Mouse (Mus musculus) CH12.LX (cell line): ENCODE results near the gene Slx1b.

Experiments used
- CTCF ChIP-seq, 2 experiments: IDR thresholded peaks in 1 of 2; conservative IDR thresholded peaks in 1 of 2; 2 replicates each; pipeline ENCODE4 v1.5.1; 2011 to 2012; ENCODE audit warnings: low read depth in 2 of 2, low read length in 2 of 2, improper control_type of control experiment in 1 of 2, inconsistent platforms in 1 of 2, mild to moderate bottlenecking in 1 of 2, moderate library complexity in 1 of 2
- ELF1 ChIP-seq: IDR thresholded peaks from 2 replicates; pipeline ENCODE4 v1.6.1; 2014; ENCODE audit warnings: low read depth, mild to moderate bottlenecking, inconsistent platforms, low read length, improper control_type of control experiment
- EP300 ChIP-seq: IDR thresholded peaks from 2 replicates; pipeline ENCODE4 v1.6.1; 2011; ENCODE audit warnings: low read length, improper control_type of control experiment
- HCFC1 ChIP-seq: IDR thresholded peaks from 2 replicates; pipeline ENCODE4 v1.6.1; 2012; ENCODE audit warnings: low read depth, mild to moderate bottlenecking, inconsistent platforms, low read length, improper control_type of control experiment
- KAT2A ChIP-seq: IDR thresholded peaks from 2 replicates; pipeline ENCODE4 v1.6.1; 2012; ENCODE audit warnings: low read length, improper control_type of control experiment, inconsistent platforms; ENCODE audit not compliant: insufficient replicate concordance
- MAX ChIP-seq: IDR thresholded peaks from 2 replicates; pipeline ENCODE4 v1.6.1; 2011; ENCODE audit warnings: low read length, improper control_type of control experiment
- MXI1 ChIP-seq: IDR thresholded peaks from 2 replicates; pipeline ENCODE4 v1.6.1; 2011; ENCODE audit warnings: mild to moderate bottlenecking, low read depth, low read length, improper control_type of control experiment
- MYC ChIP-seq: IDR thresholded peaks from 2 replicates; pipeline ENCODE4 v1.6.1; 2011; ENCODE audit warnings: low read depth, mild to moderate bottlenecking, improper control_type of control experiment, low read length
- NELFE ChIP-seq: IDR thresholded peaks from 2 replicates; pipeline ENCODE4 v1.6.1; 2011; ENCODE audit warnings: low read depth, low read length, improper control_type of control experiment
- POLR2A ChIP-seq: IDR thresholded peaks from 2 replicates; pipeline ENCODE4 v1.6.1; 2011; ENCODE audit warnings: low read depth, mild to moderate bottlenecking, improper control_type of control experiment, low read length
- RAD21 ChIP-seq: IDR thresholded peaks from 2 replicates; pipeline ENCODE4 v1.6.1; 2011; ENCODE audit warnings: low read depth, mild to moderate bottlenecking, low read length, improper control_type of control experiment, moderate library complexity
- SMC3 ChIP-seq: IDR thresholded peaks from 2 replicates; pipeline ENCODE4 v1.6.1; 2011; ENCODE audit warnings: low read depth, low read length, improper control_type of control experiment
- TCF12 ChIP-seq: IDR thresholded peaks from 2 replicates; pipeline ENCODE4 v1.6.1; 2014; ENCODE audit warnings: low read depth, mild to moderate bottlenecking, inconsistent platforms, low read length, improper control_type of control experiment
- ZNF384 ChIP-seq: IDR thresholded peaks from 2 replicates; pipeline ENCODE4 v1.6.1; 2012; ENCODE audit warnings: low read depth, low read length, improper control_type of control experiment, inconsistent platforms

DNA sequence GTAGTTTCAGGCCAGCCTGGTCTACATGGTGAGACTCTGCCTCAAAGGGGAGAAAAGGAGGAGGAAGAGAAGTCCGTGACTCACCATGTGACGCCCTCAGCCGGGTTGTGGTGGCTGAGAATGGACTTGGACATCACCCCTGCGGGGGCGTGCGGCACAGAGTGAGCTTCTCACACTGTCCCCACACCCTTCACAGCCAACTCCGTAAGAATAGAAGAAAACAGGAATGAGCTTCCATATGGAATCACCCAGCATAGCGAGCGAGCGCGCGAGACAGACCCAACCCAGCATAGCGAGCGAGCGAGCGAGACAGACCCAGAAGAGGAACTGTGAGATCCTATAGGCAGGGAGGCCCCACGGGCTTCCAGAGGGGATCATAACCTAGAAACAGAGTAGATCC, 44.0 kb upstream of the Slx1b start:
- TF ChIP-seq HCFC1 (no peak), POLR2A (no peak), NELFE (no peak), SMC3 (no peak), CTCF (conservative IDR thresholded peaks at IDR 0.05 in 1 of 2, IDR thresholded peaks at IDR 0.05 in 1 of 2; ENCODE audit: low read depth in 2 of 2, low read length in 2 of 2) (no peak), TCF12 (no peak), KAT2A (no peak), ZNF384 (no peak), MAX (no peak), RAD21 (no peak), MXI1 (no peak), MYC (no peak), ELF1 (no peak), EP300 (no peak)
